Mouse (Mus musculus): ENCODE data around the gene Crtap. TPM values are rescaled to one million over a fixed set of nuclear protein-coding genes. Genes with fewer than 3 reads are reported as not detected.
"Not testable (repeated sequence)": the region's sequence is repeated elsewhere in the genome, so short reads cannot be mapped to it uniquely, and the experiment has no call there.

Crtap gene
- total RNA-seq, 4 experiments from 2014 or later, result 6.1 to 9.8 (median 8.3) TPM

DNA sequence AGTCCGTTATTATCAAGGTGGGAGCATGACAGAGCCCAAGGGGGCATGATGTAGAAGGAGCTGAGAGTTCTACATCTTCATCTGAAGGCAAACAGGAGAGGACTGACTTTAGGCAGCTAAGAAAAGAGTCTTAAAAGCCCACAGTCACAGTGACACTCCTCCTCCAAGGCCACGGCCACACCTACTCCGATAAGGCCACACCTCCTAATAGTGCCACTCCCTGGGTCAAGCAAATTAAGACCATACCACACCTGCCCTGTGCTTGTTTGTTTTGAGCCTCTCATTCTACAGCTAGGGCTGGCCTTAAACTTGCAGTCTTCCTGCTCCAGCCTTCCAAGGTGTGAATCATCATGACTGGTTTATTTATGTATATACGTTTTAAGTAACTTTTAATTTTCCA lies 4.8 kb upstream of the Crtap start:
- no peak for DNase-seq (ENCODE audit: low spot score in 2 of 2)

DNA sequence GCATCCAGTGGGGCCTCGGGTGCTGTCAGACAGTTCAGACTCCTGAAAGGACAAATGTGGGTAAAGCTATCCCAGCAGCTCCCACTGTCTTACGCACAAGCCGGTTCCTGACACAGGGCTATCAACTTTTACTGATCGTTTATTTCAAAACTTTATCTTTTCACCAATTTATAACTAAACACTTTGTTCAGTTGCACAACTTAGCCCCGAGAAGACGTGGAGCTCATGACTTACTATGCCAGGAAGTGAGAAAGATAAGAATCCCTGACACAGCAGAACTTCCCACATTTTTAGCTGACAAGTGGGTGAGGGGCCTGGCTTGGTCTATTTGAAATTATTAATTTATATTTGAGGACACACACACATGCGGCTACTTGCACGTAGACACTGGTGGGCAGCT lies 4.2 kb upstream of the Crtap start:
- DNase-seq (ENCODE audit: low spot score in 2 of 2), result no peak

DNA sequence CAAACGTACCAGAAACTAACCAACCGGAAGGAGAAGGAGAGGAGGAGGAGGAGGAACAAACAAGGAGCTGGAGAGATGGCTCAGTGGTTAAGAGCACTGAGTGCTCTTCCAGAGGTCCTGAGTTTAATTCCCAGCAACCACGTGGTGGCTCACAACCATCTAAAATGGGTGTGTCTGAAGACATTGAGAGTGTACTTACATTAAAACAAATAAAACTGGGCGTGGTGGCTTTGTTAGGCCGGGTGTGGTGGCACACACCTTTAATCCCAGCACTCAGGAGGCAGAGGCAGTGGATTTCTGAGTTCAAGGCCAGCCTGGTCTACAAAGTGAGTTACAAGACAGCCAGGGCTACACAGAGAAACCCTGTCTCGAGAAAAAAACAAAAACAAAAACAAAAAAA lies 3.7 kb upstream of the Crtap start:
- DNase-seq (ENCODE audit: low spot score in 2 of 2), result not testable (repeated sequence)

DNA sequence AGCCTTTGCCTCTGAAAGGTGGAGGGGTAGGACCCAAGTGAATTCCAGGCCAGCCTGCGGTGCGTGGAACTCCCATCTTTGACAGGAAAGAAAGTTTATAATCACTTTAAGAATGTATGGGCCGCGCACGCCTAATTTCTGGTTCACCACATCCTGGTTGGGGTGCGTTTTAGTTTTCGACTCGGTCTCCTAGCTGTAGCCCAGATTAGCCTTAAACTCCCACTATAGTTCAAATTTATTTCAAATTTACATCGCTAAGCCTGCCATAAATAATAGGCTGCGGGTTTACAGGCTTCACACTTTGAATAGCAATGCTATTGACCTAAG lies 237 bp upstream of the Crtap start:
- no peak for DNase-seq (ENCODE audit: low spot score in 2 of 2)

DNA sequence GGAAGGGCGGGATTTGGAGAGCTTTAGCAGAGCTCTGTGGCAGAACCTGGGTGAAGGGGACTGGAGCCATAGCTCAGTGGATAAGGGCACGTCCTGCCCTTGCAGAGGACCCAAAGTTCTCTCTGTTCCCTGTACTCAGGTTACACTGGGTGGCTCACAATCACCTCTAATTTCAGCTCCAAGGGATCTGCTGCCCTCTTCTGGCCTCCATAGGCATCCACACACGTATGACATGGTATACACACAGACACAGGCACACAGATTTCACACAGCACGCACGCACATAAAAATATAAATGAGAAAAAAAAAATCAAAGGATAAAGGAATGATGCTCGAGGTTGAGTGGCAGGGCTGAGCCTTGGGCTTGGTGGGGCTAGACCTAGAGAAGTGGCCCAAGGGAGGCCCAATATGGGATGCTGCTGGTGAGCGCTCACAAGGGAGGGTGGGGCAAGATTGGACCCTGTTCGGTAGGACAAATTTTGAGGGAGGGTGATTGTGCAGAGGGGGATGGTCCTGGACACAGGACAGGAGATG lies 1.0 kb downstream of the Crtap start:
- DNase-seq (ENCODE audit: low spot score in 2 of 2), result no peak

DNA sequence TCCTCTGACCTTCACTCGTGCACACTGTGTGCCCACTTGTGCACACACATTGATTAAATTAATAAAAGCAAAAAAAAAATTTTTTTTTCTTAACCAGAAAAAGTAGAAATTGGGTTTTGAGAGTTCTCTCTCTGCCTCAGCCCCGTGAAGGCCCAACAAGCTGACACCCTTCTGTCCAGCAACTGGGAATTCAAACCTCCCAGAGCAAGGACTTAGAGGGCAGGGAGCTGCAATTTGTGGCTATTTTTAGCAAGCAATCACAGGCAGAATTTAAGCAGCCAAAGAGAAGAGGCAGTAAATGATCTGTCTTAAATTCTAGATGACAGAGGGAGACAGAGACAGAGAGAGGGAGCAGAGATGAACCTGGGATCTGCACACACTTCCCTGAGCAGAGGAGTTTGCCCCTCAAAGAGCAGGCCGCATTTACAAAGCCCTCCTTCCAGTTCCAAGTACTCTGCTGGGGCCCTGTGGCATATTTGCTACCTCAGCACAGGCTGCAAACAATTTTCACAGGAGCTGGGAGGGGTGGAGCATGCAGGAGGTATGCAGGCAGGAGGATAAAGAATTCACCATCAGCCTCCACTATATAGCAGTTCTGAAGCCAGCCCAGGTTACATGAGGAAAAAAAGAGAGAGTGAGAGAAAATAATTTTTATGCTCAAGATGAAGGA lies 1.6 kb downstream of the Crtap start:
- no peak for DNase-seq (ENCODE audit: low spot score in 2 of 2)

DNA sequence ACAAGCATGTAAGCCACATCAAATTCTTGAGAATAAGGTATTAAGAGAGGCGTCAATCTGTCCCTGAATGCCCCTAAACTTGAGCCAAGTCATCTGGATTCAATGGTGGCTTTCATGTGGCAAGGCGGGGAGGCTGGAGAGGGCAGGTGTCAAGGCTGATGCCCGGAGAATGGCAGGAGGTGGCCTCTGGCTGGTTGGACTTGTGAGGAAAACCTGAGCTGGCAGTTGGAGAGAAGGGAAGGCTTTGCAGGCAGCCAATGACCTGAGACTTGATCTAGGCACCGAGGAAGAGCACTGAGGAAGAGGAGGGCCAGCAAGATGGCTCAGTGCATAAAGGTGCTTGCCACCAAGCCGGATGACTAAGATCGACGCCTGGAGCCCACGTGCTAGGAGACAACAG lies 2.2 kb downstream of the Crtap start:
- no peak for DNase-seq (ENCODE audit: low spot score in 2 of 2)

DNA sequence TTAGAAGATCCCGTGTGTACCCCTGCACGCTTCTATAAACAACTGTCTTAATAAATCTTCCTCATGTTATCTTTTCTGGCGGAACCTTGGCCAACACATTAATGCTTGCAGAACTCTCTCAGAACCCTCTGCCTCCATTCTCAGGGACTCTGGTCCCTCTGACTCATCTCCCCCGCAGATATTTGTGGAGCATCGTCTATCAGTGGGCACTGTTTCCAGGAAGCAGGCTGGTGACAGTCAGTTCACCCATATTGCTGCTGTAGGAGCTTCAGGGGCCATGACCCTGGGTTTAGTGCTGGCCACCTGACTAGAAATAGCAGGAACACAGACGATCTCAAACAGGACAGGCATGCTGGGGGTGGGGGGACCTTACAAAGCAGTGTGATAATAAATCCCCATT lies 3.4 kb downstream of the Crtap start:
- no peak for DNase-seq (ENCODE audit: low spot score in 2 of 2)

DNA sequence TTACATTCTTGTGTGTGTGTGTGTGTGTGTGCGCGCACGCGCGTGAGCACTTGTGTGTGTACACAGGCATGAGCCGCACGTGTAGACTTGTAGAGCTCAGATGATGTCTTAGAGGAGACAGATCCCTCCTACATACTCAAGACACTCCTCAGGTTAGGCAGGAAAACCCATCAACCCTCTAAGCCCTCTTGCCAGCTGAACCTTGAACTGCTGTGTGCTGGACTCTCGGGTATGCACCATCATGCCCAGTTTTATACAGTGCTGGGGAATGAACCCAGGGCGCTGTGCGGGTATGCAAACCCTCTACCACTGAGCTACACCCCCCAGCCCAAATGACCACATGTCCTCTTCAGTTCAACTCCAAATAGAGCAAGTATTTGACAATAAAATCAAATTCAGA lies 5.3 kb downstream of the Crtap start:
- no peak for DNase-seq (ENCODE audit: low spot score in 2 of 2)

DNA sequence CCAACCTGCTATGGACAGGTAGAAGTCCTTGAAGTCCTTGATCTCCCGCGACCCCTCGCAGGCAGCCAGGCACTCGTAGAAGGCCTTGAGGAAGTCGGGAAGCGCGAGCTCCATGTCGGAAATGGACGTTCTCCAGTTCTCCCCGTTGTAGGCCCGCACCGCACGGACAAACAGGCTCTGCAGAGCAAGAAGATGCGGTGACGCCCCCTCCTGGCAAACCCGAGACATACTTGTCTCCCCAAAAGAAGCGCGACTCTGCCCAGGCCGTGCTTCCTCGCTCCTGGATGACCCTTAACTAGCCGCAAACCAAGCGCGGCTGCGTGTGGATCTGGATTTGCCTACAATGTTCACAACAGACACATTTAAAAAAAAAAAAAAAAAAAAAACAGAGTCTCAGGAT lies 5.8 kb downstream of the Crtap start:
- no peak for DNase-seq (ENCODE audit: low spot score in 2 of 2)

DNA sequence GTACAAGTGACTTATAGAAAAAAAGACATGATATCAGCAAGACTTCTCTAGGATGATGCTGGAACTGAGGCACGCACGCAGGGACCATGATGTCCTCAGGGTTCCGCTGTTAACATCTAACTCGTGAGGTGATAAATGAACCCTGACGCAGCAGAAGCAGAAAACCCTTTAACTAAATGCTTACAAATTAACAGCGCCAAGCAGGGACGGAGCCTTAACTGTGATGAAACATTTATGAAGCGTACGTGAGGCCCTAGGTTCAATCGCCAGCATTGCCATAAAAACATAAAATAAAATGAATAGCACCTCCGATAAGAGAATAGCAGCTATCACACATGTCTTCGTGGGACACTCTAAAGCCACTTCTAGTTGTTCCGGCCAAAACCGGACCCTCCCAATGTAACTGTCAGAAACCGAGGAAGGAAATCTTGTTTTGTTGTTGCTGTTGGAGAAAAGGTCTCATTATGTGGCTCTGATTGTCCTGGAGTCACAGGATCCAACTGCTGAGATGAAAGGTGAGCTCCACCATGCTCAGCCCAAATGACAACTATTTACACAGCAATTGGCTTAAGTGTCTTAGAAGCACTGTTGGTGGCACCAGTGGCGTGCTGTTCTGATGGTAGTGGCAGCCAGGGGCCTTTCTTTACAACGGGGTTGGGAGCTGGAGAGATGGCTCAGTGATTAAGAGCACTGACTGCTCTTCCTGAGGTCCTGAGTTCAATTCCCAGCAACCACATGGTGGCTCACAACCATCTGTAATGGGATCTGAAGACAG lies 7.4 kb downstream of the Crtap start:
- no peak for DNase-seq (ENCODE audit: low spot score in 2 of 2)

DNA sequence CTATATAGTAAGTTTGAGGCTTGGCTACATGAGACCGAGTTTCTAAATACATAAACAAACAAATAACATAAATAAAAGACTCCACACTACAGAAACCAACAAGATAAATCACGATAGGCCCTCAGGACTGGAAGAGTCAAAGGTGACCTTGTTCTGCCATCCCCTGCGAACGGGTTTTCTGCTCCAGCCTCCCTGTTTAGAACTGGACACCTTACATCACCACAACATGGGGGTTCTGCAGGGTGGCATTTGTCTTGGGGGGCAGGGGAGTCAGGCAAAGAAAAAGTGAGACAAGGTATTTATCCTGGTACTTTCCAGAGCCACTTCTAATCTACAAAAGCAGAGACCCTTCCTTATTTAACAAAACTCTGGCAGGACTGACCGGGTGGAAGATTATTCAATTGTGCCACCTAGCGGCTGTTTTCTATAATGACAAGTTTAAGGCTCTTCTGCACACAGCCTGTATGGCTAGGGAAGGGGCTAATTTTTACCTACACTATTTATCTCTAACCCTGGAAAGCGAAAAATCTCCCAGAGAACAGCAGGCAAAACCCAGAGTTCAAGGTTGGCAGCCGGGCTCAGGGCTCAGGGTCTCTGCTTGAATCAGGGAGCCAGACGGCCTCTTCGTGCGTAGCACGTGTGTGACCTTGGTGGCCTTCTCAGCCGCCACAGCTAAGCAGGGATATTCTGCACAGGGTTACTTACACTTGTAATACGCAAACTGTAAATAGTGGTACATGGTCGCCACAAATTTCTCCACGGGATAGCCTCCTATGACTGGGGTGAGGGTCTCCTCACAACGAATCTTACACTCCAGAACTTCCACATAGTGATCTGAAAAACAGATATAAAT lies 9.4 kb downstream of the Crtap start:
- DNase-seq (ENCODE audit: low spot score in 2 of 2), result no peak

DNA sequence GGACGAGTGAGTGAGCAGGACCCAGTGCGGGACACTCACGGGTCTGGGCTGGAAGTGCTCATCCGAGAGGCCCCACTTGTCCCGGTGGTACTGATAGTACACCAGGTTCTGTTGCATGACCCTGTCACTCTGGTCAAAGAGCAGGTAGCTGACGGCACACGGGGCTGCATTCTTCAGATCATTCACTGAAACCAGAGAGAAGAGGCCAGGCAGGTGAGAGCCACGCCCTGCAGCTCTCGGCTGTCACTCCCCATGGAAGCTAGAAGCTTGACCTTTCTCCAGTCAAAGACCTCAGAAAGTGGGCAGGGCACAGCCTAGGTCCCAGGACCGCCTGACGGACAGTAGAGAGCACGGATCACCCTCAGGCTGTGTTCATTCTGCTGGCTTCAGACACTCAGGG lies 10.6 kb downstream of the Crtap start:
- DNase-seq (ENCODE audit: low spot score in 2 of 2), result no peak

DNA sequence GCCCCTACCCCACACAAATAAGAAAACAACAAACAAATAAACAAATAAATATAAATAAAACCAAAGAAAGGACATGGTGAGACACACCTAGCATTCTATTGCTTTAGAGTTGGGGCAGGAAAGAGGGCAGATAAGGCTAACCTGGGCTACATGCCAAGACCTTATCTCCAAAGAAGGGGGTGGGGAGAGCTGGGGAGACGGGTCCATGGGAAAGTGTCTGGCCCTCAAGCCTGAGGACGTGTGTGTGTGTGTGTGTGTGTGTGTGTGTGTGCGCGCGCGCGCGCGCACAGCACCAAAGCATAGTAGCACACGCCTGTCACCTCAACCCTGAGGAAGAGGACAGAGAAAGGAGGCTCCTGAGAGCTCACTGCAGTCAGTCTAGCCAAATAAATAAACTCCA lies 13.3 kb downstream of the Crtap start:
- no peak for DNase-seq (ENCODE audit: low spot score in 2 of 2)

DNA sequence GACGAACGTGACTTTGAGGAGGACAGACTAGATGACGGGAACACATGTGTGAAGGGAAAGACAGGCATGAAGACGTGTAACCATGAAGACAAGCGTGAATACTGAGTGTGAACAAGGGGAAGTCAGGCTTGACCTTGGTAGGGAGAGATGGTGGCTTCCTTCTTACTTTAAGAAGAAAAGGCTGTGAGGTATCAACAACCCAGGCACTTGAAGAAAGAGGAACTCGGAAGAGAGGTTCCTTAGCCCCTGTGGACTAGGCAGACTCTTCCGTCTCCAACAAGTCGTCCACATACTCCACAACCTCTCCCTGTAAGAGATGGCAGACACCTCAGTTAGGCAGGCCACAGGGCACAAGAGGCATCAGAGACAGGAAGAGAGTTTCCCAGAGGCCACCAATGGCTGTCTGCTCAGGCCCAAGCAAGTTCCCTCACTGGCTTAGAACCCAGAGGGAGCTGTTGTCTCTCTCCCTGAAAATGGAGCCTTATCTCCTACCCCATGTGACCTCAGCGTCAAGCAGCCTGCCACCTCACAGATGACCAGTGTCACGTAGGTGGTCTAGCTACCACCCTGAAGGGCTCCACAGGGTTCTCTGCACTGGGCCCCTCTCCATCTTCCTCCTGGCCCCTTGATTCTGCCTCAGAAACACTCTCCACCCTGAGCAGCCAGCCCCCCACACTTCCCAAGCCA lies 15.1 kb downstream of the Crtap start:
- DNase-seq (ENCODE audit: low spot score in 2 of 2), result no peak

DNA sequence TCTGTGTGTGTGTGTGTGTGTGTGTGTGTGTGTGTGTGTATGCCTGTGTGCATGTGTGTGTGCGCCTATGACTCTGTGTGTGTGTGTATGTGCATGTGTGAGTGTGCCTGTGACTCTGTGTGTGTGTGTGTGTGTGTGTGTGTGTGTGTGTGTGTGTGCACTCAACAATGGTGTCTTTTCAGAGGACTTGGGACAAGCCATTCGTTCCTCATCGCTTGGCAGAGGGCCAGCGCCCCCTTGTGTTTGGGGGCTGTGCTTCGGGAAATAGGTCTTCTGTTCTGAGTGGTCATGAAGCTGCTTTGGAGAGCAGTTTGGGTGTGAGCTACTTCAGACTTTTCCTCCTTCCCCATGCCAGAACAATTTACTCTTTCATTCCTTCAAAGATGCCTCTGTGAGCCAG lies 18.8 kb downstream of the Crtap start:
- DNase-seq (ENCODE audit: low spot score in 2 of 2), result not testable (repeated sequence)

DNA sequence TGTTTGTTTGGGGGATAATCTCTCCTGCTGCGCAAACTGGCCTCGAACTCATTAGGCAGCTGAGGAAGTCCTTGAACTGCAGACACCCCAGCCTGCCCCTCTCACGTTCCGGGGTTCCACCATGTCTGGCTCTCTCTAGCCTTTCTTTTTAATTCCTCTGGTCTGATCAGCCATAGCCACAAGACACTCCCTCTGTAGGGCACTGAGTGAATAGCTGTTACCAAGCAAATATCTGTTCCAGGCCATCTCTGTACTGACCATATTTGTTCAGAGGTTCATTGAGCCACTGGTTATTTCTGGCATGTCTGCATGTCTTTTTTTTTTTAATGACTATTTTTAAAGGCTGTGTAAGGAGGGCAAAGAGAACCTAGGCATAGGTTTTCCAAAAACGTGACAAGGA lies 21.1 kb downstream of the Crtap start:
- DNase-seq (ENCODE audit: low spot score in 2 of 2), result not testable (repeated sequence)

DNA sequence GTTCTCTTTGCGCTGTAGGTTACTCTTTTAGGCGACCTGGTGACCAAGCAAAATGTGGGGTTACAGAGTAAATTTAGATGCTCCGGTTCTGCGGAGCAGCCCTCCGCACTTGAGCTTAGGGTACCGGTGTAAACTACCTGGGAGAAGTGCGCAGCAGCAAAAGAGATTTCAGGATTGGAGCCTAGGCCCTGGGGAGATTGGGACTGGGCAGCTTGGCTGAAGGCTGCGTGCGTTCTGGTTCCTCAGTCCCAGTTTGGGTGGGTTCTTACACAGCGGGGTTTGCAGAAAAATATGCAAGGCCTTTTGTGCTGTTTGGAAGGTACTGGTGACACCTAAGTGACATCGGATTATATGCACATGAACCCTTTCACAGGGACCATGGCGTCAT lies 22.0 kb downstream of the Crtap start:
- no peak for DNase-seq (ENCODE audit: low spot score in 2 of 2)

DNA sequence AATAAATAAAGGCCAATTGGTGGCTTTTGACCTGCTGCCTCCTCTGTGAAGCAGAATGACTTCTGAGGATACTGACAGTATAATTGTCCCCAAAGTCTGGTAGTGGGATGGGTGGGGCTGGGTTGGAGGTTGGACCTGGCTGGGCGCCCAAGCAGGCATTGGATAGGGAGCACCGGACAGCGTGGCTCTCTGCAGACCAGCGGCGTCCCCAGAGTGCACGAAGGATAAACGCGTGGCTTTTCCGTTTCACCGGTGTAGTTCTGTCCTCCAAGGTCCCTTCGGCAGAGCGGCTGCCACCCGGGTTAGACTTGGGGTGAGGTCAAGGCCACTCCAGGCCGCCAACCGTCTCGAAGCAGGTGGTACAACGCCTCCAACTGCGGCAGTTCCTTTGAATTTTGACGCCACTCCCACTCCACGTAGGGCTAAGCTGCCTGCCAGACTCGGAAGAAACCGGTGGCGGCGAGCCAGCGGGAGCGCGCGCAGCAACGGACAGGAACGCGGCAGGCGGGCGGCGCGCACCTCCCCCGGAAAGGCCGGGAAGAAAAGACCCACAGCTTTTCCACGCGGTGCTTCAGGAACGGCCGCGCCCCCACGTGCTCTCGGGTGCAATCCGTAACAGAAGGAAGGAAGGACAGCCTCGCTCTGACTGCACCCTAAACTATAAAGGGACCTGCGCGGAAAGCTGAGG lies 22.5 kb downstream of the Crtap start:
- peak; percentile 52 to 78 for DNase-seq (ENCODE audit: low spot score in 2 of 2)

DNA sequence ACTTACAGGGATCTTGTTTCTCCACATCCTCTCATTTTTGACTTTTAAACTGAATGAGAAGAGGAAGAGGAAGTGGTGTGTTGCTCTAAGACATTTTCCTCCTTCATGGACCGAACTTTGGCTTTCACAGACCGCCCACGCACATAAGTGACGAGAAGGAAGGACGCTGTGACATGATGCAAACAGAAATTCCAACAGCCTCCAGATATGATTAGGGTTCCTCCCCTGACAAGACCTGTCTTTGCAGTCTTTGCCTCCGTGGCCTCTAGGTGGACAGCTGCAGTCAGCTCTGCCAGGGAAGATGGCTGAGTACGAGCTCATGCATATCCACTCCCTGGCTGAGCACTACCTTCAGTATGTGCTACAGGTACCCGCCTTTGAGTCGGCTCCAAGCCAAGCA lies 60.6 kb downstream of the Crtap start, which contains the start of gene Bcl2a1c:
Gene Bcl2a1c, plus strand, starts transcription at position 281 of the 400 bp plus-strand sequence.
- not testable (repeated sequence) for DNase-seq (ENCODE audit: low spot score in 2 of 2)

DNA sequence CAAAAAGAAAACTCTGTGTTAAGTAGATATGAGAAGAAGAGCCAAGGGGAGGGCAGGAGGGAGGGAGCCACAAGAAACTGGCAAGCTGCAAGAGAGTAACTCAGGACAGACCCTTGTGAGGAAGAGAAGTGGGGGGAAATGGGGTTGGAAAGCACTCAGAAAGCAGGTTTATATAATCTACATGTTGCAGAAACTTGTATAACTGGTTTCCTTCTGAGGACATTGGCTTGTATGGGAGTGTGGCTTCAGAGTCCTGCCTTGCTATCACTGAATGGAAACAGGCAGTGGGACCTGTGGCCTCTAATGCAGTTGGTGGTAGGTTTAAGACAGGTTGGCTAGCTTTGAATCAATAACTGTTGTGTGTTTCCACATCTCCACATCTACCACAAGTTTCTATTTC lies 62.1 kb downstream of the Crtap start:
- not testable (repeated sequence) for DNase-seq (ENCODE audit: low spot score in 2 of 2)
